Mouse (Mus musculus): Measurements from ENCODE around the gene Tom1.

Gene Tom1

DNA sequence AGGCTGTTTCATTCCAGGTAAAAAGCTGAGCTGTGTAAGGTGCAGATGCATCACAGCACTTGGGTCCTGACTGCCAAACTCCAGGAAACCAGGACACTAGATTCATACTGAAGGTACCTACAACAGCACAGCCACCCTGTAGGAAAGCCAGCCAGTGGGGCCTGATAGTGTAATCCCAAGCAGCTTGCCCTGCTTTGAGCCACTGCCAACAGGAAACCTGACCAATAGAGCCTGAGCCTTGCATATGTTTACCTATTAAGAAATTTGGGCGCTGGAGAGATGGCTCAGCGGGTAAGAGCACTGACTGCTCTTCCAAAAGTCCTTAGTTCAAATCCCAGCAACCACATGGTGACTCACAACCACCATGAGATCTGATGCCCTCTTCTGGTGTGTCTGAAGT lies 8.7 kb downstream of the Tom1 start:
- DNase-seq (ENCODE audit: low spot score in 2 of 2) = no peak

DNA sequence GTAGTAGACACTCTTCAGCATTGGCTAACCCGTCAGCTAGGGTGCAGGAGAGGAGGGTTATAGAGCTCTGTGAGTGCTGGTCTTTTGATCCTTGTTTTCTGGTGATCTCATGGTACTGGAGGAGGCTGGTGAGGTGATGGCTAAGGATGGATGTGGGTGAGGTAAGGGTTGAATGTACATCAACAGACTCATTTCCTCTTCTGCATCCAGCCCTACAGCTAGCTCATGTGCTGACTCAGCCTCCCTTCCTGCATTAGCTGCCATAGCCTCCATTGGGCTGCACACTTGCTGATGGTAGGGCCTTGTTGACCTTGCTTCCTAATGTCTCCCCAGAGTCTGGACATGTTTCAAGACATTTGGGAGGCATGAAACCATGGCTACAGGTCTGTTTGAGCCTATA lies 9.5 kb downstream of the Tom1 start:
- no peak for DNase-seq (ENCODE audit: low spot score in 2 of 2)

DNA sequence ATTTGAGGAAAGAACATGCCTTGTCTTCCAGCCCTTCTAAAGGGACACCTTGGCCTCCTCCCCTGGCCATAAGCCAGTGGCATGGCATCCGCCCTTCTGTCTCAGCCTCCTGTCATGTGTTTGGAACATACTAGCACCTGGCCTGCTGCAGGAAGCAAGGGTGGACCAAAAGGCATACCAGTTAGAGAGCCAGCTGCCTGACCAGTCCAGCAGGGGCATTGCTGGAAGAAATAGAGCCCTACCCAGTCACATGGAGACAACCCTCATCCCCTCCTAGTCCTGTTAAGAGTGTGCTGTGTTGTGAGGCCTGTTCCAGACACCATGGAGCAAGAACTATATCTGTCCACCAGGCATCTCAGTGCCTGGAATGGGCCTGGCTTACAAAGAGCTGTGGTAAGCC lies 12.8 kb downstream of the Tom1 start:
- DNase-seq (ENCODE audit: low spot score in 2 of 2) = no peak

DNA sequence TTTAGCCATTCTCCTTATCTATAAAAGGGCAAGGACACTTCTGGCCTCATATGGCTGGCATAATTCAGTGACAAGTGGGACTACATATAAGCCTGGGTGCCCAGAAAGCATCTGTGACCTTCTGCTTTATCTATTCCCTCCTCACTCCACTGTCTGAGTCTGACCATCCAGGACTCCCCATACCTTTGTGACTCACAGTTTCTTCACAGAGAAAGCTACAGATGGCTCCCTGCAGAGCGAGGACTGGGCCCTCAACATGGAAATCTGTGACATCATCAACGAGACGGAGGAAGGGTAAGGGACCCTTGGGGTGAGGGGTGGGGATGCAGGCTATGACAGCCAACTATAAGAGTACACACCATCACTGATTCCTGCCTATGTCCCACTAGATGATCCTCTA lies 14.3 kb downstream of the Tom1 start:
- no peak for DNase-seq (ENCODE audit: low spot score in 2 of 2)

DNA sequence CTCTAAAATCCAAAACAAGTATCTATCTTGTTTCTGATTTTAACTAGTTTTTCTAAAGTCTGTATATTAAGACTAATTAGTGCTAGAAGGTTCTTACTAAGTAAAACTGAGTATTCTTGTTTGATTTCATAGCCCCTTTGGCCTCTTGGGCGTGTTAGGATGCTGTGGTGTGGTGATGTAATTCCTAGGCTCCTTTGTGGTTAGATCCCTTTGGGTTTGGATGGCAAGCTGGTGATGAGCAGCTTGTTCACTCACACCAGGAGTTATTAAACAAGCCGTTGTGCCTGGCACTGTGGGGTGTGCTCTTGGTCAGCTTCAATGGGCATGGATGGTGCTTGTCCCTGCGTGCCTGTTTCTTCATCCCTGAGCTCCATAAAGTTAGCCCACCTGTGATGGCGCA lies 19.8 kb downstream of the Tom1 start:
- DNase-seq (ENCODE audit: low spot score in 2 of 2) = no peak

DNA sequence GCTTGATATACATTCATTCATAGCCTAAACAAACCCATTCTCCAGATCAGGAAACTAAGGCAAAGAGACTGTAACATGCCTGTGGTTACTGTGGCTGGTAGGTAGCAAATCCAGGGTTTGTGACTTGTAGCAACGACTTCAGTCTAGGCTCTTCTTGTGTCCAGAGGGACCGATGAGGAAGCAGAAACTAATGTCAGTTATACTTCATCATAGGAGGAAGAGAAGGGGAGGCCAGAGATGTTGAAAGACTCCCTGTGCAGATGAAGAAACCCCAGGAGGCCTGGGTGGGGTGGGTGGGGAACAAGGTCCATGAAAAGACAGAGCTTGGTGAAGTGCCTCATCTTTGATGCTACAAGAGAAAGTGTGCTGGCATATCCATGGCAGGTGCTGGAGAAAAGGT lies 22.2 kb downstream of the Tom1 start:
- no peak for DNase-seq (ENCODE audit: low spot score in 2 of 2)

DNA sequence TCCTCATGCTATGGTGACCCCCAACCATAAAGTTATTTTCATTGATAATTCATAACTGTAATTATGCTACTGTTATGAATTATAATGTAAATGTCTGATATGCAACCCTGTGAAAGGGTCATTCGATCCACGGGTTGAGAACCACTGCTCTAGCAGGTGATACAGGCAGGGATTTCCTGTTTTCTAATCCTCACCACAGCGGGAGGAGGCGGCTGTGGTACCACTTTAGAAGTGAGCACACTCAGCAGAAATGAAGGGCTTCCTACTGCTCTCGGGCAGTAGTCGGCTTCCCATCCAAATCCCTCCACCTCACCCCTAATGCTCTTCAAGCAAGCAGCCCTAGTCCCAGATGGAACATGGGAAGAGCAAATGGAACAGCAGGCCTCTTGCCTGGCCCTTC lies 26.5 kb downstream of the Tom1 start:
- no peak for DNase-seq (ENCODE audit: low spot score in 2 of 2)

DNA sequence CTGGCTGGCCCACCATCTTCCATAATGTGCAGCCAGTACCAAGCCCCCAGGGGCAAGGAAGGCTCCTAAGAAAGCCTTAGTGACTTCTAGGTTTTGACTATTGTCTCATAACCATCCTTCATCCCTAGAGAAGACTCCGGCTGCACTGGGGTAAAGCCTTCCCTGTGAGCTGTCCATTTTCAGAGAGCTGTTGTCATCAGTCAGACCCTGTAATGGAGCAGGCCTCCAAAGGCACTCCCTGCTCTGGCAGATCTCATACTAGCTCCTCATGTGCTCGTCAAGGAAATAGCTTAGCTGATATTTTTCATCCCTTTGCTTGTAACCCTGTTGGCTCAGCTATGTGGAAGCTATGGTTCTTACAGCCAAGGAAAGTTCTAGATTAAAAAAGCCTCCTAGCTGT lies 27.3 kb downstream of the Tom1 start:
- no peak for DNase-seq (ENCODE audit: low spot score in 2 of 2)

DNA sequence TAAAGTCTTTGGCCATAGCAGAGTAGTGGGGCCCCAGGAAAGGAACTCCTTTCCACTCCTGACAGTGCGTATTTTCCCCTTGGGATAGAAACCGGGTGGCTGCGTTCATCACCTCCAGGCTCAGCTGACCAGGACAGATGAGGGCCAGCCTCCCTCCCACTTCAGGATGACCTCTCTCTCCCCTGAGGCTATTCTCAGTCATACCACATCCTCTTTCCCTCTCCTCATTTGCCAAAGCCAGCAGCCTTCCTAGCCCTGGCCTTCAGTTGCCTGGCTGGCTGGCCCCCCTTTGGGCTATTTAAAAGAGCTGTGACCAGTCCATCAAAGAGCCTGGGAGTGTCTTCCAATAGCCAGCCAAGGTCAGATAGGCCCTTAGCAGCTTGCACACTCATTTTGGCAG lies 29.8 kb downstream of the Tom1 start:
- no peak for DNase-seq (ENCODE audit: low spot score in 2 of 2)

DNA sequence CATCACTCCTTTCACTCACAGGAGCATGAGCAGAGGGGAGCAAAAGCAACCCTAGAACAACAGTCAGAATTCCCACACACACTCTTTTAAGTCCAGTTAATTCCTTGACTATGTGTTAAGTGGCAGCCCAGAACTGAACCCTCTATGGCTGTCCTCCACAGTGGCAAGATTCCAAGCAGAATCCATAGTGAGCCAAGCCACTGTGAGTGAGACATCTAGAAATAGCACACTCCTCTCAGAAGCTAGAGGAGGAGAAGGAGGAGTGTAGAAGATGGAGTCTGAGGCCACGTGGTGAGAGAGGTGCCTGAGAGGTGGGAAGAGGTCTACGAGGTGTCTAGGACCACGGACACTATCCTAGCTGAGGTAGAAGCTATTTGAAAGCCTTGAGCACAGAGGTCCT lies 31.3 kb downstream of the Tom1 start:
- DNase-seq (ENCODE audit: low spot score in 2 of 2) = no peak

DNA sequence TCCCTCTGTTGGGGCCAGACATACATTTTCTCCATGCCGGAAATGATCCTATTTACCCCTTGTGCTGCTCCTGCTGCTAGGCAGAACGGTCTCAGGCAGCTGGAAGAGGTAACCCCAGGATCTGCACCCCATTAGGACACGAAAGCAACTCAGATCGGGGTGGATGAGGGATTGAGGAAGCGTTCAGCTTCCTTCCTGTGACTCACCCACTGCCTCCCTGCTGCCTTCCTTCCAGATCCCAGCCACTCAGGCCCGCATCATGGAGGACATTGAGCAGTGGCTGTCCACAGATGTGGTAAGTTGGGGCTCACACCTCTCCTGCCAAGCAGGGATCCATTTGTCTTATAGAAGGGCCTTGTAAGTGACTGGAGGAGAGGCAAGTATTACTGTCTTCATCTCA lies 33.8 kb downstream of the Tom1 start:
- no peak for DNase-seq (ENCODE audit: low spot score in 2 of 2)

DNA sequence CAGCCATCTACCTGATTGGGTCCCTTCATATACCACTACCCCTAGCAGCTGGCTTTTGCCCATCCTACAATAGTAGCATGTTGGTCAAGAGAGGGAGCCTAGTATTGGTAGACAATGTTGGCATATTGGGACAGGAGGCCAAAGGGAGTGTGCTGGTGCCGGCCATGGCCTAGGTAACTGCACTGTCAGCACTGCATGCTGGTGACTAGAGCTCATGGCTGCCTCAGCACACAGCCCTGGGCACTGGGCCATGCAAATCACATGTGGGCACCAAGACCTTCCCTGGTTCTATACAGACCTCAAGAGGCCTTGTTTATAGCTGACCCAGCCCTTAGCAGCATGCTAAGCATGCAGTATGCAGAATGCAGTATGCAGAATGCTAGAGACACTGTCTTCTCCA lies 36.8 kb downstream of the Tom1 start:
- DNase-seq (ENCODE audit: low spot score in 2 of 2) = no peak

DNA sequence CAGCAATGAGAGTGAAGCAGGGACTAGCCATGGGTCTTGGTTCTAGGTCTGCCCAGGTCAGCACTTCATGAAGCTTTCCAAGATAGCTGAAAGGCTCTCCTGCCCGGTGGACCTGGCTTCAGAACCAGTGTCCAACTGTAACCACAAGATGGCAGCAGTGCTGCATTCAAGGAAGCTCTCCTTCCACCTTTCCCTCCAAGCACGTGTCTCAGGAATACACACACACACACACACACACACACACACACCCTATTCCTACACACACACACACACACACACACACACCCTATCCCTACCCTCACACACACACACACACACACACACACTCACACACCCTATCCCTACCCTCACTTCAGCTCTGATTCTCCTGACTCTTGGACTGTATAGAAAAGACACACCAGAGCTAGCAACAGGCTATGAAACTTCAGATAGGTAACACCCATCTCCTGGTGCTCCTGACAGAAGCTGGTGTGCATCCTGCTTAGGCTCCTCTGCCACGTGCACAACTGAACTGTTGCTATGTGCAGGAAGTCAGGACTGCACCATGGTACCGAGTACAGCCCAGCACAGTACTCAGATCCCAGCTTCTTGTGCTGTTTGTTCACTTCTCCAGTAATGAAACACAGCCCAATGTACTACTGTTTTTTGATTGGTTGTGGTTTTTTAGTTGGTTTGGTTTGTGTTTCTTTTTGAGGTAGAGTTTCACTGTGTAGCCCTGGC lies 38.3 kb downstream of the Tom1 start:
- DNase-seq (ENCODE audit: low spot score in 2 of 2) = peak; percentile 66 to 80

DNA sequence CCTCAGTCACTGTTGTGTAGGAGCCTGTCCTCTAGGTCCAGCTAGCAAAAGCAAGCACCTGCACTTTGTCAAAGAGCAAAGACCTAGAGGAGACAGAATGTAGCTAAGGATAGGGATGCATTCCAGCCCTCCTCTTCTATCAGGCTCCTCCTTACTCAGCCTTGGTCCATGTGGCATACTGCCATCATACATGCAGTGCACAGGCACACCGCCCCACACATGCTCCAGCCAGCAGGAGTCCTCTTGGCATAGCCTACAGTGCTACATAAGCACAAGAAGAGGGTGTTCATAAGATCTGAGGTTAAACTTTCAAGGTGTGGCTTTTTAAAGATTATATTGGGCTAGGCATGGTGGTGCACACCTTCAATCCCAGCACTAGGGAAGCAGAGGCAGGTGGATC lies 41.4 kb downstream of the Tom1 start:
- no peak for DNase-seq (ENCODE audit: low spot score in 2 of 2)

DNA sequence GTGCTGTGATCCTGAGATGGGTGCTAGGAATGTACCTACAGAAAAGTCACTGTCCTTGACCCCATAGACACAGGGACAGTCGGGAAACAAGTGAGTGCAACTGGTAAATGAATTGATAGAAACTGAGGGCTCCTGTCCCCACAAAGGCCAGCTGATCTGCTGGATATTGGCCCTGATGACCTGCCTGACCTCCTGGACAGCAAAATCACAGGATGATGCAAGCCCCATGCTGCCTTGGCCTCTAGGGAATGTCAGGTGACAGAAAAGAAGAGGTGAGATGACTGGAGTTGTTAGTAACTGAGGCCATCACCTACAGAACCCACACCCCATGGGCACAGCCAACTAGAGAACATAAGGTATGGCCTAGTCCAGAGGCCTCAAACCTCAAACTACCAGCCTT lies 44.7 kb downstream of the Tom1 start:
- no peak for DNase-seq (ENCODE audit: low spot score in 2 of 2)

DNA sequence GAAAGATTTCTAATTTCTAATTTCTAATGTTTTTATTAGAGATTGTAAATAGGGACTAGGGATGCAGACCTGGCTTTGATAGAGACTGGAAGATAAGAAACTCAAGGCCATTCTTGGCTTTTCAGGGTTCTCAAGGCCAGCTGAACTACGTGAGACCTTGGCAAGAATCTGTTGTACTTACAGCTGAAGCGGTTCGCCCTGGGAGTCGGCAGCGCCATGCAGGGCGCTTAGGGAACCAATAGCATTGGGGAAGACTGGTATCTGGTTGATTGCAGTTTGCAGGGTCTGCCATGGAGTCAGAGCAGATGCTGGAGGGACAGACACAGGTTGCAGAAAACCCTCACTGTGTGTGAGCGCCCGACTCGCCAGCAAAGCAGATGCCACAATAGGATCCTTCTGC lies 45.3 kb downstream of the Tom1 start:
- DNase-seq (ENCODE audit: low spot score in 2 of 2) = no peak

DNA sequence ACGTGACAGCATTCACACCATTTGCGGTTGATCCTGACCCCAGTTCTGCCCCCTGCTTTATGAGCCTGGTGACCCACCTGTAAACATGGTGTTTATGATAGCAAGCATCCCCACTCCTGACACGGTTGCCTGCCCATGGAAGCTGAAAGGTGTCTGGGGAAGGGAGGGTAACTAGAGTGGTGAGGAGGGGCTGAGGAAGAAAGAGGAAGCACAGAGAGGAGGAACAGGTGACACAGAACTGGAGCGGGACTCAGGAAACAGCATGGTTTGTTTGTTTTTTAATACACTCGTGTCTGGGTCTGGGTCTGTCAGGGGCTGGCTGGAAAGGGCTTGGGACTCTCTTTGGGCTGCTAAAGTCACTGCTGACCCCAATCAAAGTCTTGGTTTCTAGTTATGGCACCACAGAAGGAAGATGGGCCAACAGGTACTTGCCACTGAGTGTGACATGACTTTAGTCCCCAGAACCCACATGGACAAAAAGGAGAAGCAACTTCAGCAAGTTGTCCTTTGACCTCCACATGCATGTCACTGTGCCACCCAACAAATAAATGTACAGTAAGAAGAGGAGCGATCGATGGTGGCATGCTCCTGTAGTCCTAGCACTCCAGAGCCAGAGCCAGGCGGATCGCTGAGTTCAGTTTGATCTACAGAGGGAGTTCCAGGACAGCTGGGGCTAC lies 48.0 kb downstream of the Tom1 start:
- no peak for DNase-seq (ENCODE audit: low spot score in 2 of 2)

DNA sequence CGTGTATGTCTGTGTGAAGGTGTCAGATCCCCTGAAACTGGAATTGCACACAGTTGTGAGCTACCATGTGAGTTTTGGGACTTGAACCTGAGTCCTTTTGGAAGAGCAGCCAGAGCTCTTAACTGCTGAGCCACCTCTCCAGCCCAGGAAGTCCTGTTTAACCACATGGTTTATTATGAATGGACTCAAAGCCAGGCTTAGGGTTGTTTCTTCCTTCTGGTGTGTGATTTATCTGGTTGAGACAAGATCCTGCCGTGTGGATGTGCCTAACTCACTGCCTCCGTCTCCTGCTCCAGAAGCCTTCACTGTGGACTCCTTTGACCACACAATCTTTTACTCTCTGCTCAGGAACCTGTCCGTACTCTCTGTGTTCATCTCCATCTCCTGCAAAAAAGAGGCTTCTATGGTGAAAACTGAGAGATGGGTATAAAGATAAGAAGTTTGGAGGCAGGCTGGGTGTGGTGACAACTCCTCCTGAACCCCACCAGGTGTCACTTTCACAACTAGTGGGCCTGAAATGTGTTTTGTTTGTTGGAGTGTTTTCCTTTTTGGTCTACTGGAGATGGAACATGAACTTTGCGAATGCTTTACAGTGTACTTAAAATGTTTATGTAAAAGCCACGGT lies 48.8 kb downstream of the Tom1 start:
- DNase-seq (ENCODE audit: low spot score in 2 of 2) = no peak

DNA sequence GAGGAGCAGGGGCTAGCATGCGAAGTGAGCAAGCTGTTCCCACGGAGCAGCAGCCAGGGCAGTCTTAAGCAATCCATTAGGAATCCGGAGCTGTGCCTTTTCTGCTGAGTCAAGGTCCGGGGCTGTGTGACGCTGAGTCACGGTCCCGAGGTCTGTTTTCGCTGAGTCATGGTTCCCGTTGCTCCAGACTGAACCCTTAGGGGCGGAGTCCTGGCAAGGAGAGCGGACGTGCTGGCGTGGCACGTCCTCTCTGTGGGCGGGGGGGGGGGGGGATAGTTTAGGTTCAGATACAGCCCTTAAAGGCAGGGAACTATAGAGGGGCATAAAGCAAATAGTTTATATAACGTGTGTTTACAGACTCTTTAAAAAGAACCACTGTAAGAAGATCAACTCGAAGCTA lies 50.3 kb downstream of the Tom1 start:
- peak; percentile 83 to 94 for DNase-seq (ENCODE audit: low spot score in 2 of 2)

DNA sequence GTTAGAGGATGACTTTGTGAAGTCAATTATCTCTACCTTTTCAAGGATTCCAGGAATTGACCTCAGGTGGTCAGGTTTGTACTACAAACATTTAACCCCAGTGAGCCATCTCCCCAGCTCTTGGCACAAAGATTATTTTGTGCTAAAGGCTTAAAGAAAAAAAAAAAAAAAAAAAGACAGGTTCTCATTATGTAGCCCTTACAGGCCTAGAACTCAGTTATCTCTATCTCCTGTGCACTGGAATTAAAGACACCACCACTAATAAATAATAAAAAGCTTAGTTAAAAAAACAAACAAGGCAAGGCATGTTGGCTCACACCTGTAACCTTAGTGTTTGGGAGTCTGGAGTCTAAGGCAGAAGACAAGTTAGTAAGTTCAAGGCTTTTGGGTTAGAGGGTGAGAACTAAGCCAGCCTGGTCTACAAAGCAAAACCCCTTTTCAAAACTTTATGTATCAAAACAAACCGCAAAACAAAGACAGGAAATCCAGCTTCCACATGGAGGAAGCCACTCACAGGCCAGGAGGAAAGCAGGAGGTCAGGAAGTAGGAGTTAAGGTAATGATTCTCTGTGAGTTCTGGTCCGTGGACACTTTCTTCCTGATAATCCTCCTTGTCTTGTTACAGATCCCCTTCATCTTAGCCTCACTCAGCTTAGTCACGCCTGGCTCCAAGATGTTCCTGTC lies 51.0 kb downstream of the Tom1 start:
- DNase-seq (ENCODE audit: low spot score in 2 of 2) = no peak

DNA sequence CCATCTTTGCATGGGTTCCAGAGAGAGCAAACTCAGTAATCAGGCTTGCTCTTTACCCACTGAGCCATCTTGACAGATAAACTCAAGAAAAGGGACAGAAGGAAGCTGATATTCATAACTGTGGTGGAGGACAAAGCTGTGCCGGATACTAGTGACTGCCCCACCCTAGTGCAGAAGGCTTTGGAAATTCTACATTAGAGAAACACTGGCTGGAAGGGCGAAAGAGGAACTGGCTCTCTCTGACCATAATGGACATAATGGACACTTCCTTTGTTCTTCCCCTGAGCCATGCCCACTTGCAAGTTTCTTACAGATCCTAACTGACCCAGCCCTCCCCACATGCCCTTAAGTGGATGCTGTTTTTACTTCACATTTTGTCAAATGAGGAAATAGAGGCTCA lies 52.5 kb downstream of the Tom1 start:
- DNase-seq (ENCODE audit: low spot score in 2 of 2) = no peak

DNA sequence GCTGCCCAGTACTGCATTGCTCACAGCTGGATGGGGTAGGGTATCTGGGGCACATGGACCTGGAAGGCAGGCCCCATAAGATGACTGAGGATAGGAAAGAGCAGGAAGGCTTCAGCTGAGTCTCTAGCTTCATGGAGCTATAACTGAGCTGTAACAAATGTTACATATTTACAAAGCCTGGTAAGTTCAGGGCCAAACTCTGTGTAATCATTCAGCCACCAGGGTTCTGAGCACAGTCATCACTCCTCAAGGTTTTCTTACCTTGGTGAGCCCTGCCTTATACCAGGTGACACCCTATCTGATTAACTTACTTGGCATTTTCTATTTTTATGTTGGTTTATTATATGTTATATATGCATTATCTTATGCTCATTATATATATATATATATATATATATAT lies 53.6 kb downstream of the Tom1 start:
- no peak for DNase-seq (ENCODE audit: low spot score in 2 of 2)
